Mouse (Mus musculus): ENCODE measurements around the gene Gm16381. TPM values are rescaled to one million over a fixed set of nuclear protein-coding genes. Genes with fewer than 3 reads are reported as not detected.
"Not testable (repeated sequence)": the region's sequence is repeated elsewhere in the genome, so short reads cannot be mapped to it uniquely, and the experiment has no call there.

Gene Gm16381
- not detected in 2 replicates for polyA plus RNA-seq (2014; fragmentation: Nextera tagmentation; extraction: Ambion mirVana)

DNA sequence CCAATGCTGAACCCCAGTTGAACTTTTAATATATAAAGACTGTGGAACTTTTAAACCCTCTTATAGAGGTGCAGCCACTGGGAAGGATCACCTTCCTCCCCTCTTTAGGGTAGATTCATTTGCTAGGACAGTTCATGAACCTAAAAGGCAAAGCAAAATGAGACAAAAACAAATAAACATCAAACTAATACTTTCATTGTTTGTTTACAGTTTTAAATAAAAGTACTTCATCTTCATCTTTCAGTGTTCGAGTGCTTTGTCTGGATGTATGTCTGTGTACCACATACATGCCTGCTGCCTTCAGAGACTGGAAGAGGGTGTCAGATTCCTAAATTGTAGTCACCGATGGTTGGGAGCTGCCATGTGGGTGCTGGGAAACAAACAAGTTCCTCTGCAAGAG is at the start of gene Gm16381:
Gm16381 (minus strand) TSS at position 101 of the 400 bp plus-strand sequence.
- H3K9me3 ChIP-seq (ENCODE audit: control insufficient read depth, low read length); H3K4me3 ChIP-seq (ENCODE audit: low read depth, low read length); ATAC-seq (replicated peaks; ENCODE audit: low FRiP score, low TSS enrichment, low read depth); H3K4me1 ChIP-seq (replicated peaks; ENCODE audit: control insufficient read depth, insufficient read depth, low read length); H3K36me3 ChIP-seq (ENCODE audit: control insufficient read depth, insufficient read depth, low read length); H3K27ac ChIP-seq (ENCODE audit: low read depth); H3K27me3 ChIP-seq (replicated peaks; ENCODE audit: control insufficient read depth, insufficient read depth, low read length); DNase-seq (ENCODE audit: low spot score); H3K4me2 ChIP-seq (ENCODE audit: low read length); H3K9ac ChIP-seq (ENCODE audit: low read length): not testable (repeated sequence)
- WGBS, result 78% methylated on average over 1 of the region's 2 CpGs

- ATAC-seq (replicated peaks; ENCODE audit: low FRiP score, low TSS enrichment, low read depth); H3K4me3 ChIP-seq (ENCODE audit: low read depth, low read length); H3K4me1 ChIP-seq (replicated peaks; ENCODE audit: control insufficient read depth, insufficient read depth, low read length); H3K36me3 ChIP-seq (ENCODE audit: control insufficient read depth, insufficient read depth, low read length); DNase-seq (ENCODE audit: low spot score); H3K27me3 ChIP-seq (replicated peaks; ENCODE audit: control insufficient read depth, insufficient read depth, low read length); H3K9me3 ChIP-seq (ENCODE audit: control insufficient read depth, low read length); H3K27ac ChIP-seq (ENCODE audit: low read depth); H3K4me2 ChIP-seq (ENCODE audit: low read length); H3K9ac ChIP-seq (ENCODE audit: low read length): not testable (repeated sequence)
- 63% methylated on average over 1 of the region's 4 CpGs for WGBS
Observed at GRCm38 (mm10) chr12:87652916-87653703, 8.7 kb upstream of the Gm16381 start.

DNA sequence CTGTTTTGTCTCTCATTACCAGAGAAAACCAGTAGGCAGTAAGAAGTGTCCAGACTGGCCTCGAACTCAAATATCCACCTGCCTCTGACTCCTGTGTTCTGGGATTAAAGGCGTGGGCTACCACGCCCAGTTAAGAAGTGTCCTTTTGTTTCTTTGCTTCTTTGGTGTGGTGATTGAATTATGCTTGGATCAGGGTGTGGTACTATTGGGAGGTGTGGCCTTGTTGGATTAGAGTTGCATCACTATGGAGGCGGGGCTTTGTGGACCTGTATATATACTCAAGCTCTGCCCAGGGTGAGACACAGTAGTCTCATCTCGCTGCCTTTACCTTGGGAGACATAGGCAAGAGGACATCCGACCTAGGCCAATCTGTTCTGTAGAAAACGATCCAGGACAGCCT is 25.9 kb downstream of the Gm16381 start, which contains the start of gene Gm4027:
Gm4027 (plus strand) TSS at position 301 of the 400 bp plus-strand sequence.
- not testable (repeated sequence) for H3K9ac ChIP-seq (ENCODE audit: low read length); H3K27ac ChIP-seq (ENCODE audit: low read depth); ATAC-seq (replicated peaks; ENCODE audit: low FRiP score, low TSS enrichment, low read depth); DNase-seq (ENCODE audit: low spot score); H3K4me3 ChIP-seq (ENCODE audit: low read depth, low read length); H3K27me3 ChIP-seq (replicated peaks; ENCODE audit: control insufficient read depth, insufficient read depth, low read length); H3K9me3 ChIP-seq (ENCODE audit: control insufficient read depth, low read length); H3K4me2 ChIP-seq (ENCODE audit: low read length); H3K36me3 ChIP-seq (ENCODE audit: control insufficient read depth, insufficient read depth, low read length); H3K4me1 ChIP-seq (replicated peaks; ENCODE audit: control insufficient read depth, insufficient read depth, low read length)
- WGBS, result 81% methylated on average over 5 of the region's 7 CpGs

DNA sequence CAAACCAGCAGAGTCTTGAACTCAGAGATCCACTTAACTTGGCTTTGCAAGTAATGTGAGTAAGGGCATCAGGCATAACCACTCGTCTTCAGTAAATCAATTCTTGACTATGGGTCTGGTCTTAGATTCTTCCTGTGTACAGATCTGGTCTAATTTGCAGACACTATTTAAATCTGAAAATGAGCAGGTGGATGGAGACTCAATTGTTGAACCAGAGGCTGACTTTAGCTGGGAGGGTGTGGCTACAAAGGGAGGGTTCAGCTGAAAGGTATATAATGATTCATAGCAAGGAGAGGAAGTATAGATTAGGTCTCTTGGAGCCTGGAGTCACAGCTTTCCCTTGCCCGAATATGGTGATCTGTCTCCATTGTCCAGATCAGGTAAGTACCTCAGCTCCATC is 42.0 kb downstream of the Gm16381 start, which contains the start of gene Oog1:
Oog1 (plus strand) TSS at position 301 of the 400 bp plus-strand sequence.
- not testable (repeated sequence) for ATAC-seq (replicated peaks; ENCODE audit: low FRiP score, low TSS enrichment, low read depth); H3K9me3 ChIP-seq (ENCODE audit: control insufficient read depth, low read length); DNase-seq (ENCODE audit: low spot score); H3K4me1 ChIP-seq (replicated peaks; ENCODE audit: control insufficient read depth, insufficient read depth, low read length); H3K27ac ChIP-seq (ENCODE audit: low read depth); H3K9ac ChIP-seq (ENCODE audit: low read length); H3K36me3 ChIP-seq (ENCODE audit: control insufficient read depth, insufficient read depth, low read length); H3K4me3 ChIP-seq (ENCODE audit: low read depth, low read length); H3K4me2 ChIP-seq (ENCODE audit: low read length); H3K27me3 ChIP-seq (replicated peaks; ENCODE audit: control insufficient read depth, insufficient read depth, low read length)
- 53% methylated on average over 1 of the region's 2 CpGs for WGBS

DNA sequence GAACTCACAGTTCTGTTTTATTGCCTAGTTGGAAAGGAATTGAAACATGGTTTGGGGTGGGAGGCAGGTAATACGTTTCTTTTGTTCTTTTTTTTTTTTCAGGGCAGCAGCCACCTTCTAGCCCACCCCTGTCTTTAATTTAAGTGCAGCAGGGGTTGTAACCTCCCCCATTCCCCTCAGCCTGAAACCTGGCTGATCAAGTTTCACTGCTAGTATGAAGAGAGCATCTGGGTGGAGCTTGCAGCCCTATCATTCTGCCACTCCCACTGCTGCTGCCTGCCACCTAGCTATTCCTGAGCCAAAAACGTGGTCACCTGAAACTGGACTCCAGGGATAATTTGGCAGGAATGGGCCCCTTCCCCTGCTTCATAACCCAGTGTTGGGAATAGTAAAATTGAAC is 43.0 kb downstream of the Gm16381 start:
- H3K9me3 ChIP-seq (ENCODE audit: control insufficient read depth, low read length); H3K4me3 ChIP-seq (ENCODE audit: low read depth, low read length); H3K27me3 ChIP-seq (replicated peaks; ENCODE audit: control insufficient read depth, insufficient read depth, low read length); DNase-seq (ENCODE audit: low spot score); H3K9ac ChIP-seq (ENCODE audit: low read length); H3K27ac ChIP-seq (ENCODE audit: low read depth); H3K4me2 ChIP-seq (ENCODE audit: low read length); H3K4me1 ChIP-seq (replicated peaks; ENCODE audit: control insufficient read depth, insufficient read depth, low read length); H3K36me3 ChIP-seq (ENCODE audit: control insufficient read depth, insufficient read depth, low read length); ATAC-seq (replicated peaks; ENCODE audit: low FRiP score, low TSS enrichment, low read depth): not testable (repeated sequence)
- WGBS, result 3% methylated on average over 2 of the region's 2 CpGs

Other genes with a start within 250 kb of the Gm16381 start
- 286 and 300 TPM in 2 replicates for gene Slirp, start 200.7 kb downstream of the Gm16381 start, polyA plus RNA-seq (2014; fragmentation: Nextera tagmentation; extraction: Ambion mirVana)
- 58.0 and 59.9 TPM in 2 replicates for gene Alkbh1, start 200.6 kb downstream of the Gm16381 start, polyA plus RNA-seq (2014; fragmentation: Nextera tagmentation; extraction: Ambion mirVana)
- gene Snw1, start 172.3 kb downstream of the Gm16381 start, polyA plus RNA-seq (2014; fragmentation: Nextera tagmentation; extraction: Ambion mirVana), result 121 and 142 TPM in 2 replicates
- not detected in 2 replicates for gene Gm5788, start 149.9 kb downstream of the Gm16381 start, polyA plus RNA-seq (2014; fragmentation: Nextera tagmentation; extraction: Ambion mirVana)
- gene Gm8300, start 130.3 kb downstream of the Gm16381 start, polyA plus RNA-seq (2014; fragmentation: Nextera tagmentation; extraction: Ambion mirVana), result not detected in 2 replicates
- not detected in 2 replicates for gene Oog1, start 41.9 kb downstream of the Gm16381 start, polyA plus RNA-seq (2014; fragmentation: Nextera tagmentation; extraction: Ambion mirVana)
- gene Gm4027, start 25.8 kb downstream of the Gm16381 start, polyA plus RNA-seq (2014; fragmentation: Nextera tagmentation; extraction: Ambion mirVana), result not detected in 2 replicates
- not detected in 2 replicates for gene Gm21319, start 131.1 kb upstream of the Gm16381 start, polyA plus RNA-seq (2014; fragmentation: Nextera tagmentation; extraction: Ambion mirVana)
- gene Gm21936, start 150.9 kb upstream of the Gm16381 start, polyA plus RNA-seq (2014; fragmentation: Nextera tagmentation; extraction: Ambion mirVana), result not detected in 2 replicates
- not detected in 2 replicates for gene BB287469, start 172.0 kb upstream of the Gm16381 start, polyA plus RNA-seq (2014; fragmentation: Nextera tagmentation; extraction: Ambion mirVana)
- gene Gm2001, start 197.7 kb upstream of the Gm16381 start, polyA plus RNA-seq (2014; fragmentation: Nextera tagmentation; extraction: Ambion mirVana), result not detected in 2 replicates
- gene Gm2016, start 229.5 kb upstream of the Gm16381 start, polyA plus RNA-seq (2014; fragmentation: Nextera tagmentation; extraction: Ambion mirVana), result not detected in 2 replicates

Measured in intestine, embryonic 14.5 days (tissue).